Mouse (Mus musculus) midbrain, embryonic 14.5 days (tissue): ENCODE measurements around the gene Ftsj3. TPM values are rescaled to one million over a fixed set of nuclear protein-coding genes. Genes with fewer than 3 reads are reported as not detected.
"Not testable (repeated sequence)": the region's sequence is repeated elsewhere in the genome, so short reads cannot be mapped to it uniquely, and the experiment has no call there.

Experiments
- ATAC-seq: fragments of 200-750 bp; cut with Nextera tagmentation; 2 replicates; pipeline ENCODE4 v1.8.0; 2017; ENCODE audit warnings: moderate number of reproducible peaks, moderate library complexity; ENCODE audit not compliant: low FRiP score, low TSS enrichment
- DNase-seq: peaks from one replicate; pipeline ENCODE4 v3.0.0-alpha.2; 2015
- H3K27ac ChIP-seq: fragments of 300-500 bp; sonication (generic); replicated peaks from 2 replicates; pipeline ENCODE4 v1.5.1; 2014; ENCODE audit warnings: mild to moderate bottlenecking, low read depth, low read length, moderate library complexity
- H3K27me3 ChIP-seq: fragments of 300-500 bp; sonication (generic); 2 replicates; pipeline ENCODE4 v1.6.1; 2014; ENCODE audit warnings: low read length, control low read depth, mixed read lengths; ENCODE audit not compliant: control insufficient read depth, insufficient read depth
- H3K36me3 ChIP-seq: fragments of 300-500 bp; sonication (generic); 2 replicates; pipeline ENCODE4 v1.6.1; 2014; ENCODE audit warnings: low read length, control low read depth; ENCODE audit not compliant: control insufficient read depth, insufficient read depth
- H3K4me1 ChIP-seq: fragments of 300-500 bp; sonication (generic); 2 replicates; pipeline ENCODE4 v1.6.1; 2014; ENCODE audit warnings: mild to moderate bottlenecking, antibody characterized with exemption, low read length, control low read depth; ENCODE audit not compliant: control insufficient read depth, insufficient read depth
- H3K4me2 ChIP-seq: fragments of 300-500 bp; sonication (generic); 2 replicates; pipeline ENCODE4 v1.6.1; 2014; ENCODE audit warnings: mild to moderate bottlenecking, low read length, moderate library complexity
- H3K4me3 ChIP-seq: fragments of 300-500 bp; sonication (generic); replicated peaks from 2 replicates; pipeline ENCODE4 v1.5.1; 2014; ENCODE audit warnings: low read depth, low read length
- H3K9ac ChIP-seq: fragments of 300-500 bp; sonication (generic); replicated peaks from 2 replicates; pipeline ENCODE4 v1.6.1; 2014; ENCODE audit warnings: mild to moderate bottlenecking, low read length, moderate library complexity
- H3K9me3 ChIP-seq: fragments of 300-500 bp; sonication (generic); 2 replicates; pipeline ENCODE4 v1.6.1; 2016; ENCODE audit warnings: low read length, control low read depth, mixed read lengths; ENCODE audit not compliant: control insufficient read depth
- WGBS: fragments of 180-500 bp; shearing (Covaris S2); extraction: QIAGEN DNeasy Blood & Tissue Kit; methylation state at CpG from one replicate; pipeline ENCODE4 v1.1.7; 2014; 5-methylcytosine and 5-hydroxymethylcytosine counted together
- polyA plus RNA-seq: library from polyadenylated mRNA; unstranded; fragments of >200 nt; fragmentation: Nextera tagmentation; extraction: Ambion mirVana; gene quantifications from 2 replicates; pipeline ENCODE4 v1.2.1, GENCODE M21; 2014

Gene Ftsj3
- polyA plus RNA-seq, 1 experiment from 2014 or later = 30.2 TPM

DNA sequence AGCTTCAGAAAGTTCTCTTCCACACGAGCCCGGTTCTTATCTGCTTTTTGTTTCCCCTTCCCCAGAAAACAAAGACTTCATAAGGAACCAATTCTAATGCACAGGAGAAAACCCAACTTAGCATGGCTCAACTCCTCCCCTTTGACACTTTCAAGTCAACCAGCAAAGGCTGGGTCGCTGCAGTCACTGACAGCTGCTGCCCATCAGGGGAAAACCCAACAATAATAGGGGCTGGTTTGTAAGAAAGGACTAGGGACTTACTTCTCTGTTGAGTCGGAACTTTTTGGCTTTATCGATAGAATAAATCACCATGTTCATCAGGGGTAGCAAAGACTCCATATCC is 53.8 kb downstream of the Ftsj3 start, which contains the start of gene Strada:
Strada (minus strand) TSS at position 46 of the 343 bp plus-strand sequence.
- no peak within 1 kb of the TSS for H3K4me2 ChIP-seq
- no peak for ATAC-seq
- H3K4me3 ChIP-seq = no peak within 1 kb of the TSS
- no peak within 1 kb of the TSS for H3K9ac ChIP-seq
- no peaks in the 10 kb centered on the region for H3K27me3 ChIP-seq
- H3K36me3 ChIP-seq = peaks cover 84% of the 10 kb centered on the region
- no peaks in the 10 kb centered on the region for H3K4me1 ChIP-seq
- 91% methylated on average over 5 of the region's 5 CpGs for WGBS
- no peaks in the 10 kb centered on the region for H3K9me3 ChIP-seq
- no peak for DNase-seq
- no peak within 1 kb of the TSS for H3K27ac ChIP-seq

DNA sequence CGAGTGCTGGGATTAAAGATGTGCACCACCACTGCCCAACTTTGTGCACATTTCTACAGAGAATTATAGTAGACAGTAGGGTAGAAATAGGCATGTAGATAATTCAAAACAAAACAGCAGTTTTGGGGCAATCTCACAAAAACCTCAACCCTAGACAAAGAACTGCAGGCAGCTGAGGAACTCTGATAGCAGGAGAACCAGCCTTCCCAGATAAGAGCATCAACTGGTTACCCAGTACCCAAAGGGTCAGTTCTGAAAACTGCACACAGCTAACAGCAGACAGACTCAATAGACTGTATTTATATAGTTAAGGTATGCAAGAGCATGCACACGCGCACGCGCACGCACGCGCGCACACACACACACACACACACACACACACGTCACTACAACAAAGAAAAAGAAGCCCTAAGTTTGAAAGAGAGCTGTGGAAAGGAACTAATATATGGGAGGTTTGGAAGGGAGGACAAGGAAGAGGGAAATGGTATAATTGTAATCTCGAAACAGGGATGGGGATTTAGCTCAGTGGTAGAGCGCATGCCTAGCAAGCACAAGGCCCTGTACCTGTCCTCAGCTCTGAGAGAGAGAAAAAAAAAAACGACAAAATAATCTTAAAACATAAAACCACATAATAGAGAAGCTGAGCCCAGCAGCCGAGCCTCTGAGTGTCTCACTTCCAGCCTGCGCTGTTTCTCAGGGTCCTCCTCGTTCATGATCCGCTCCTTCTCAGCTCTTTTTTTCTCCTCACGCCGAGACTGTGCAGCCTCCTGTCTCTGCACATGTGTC is 54.3 kb downstream of the Ftsj3 start:
- Histone ChIP-seq H3K9me3 (no peaks in the 10 kb centered on the region), H3K4me3 (no peak overlapping the region), H3K36me3 (peaks cover 82% of the 10 kb centered on the region), H3K27me3 (no peaks in the 10 kb centered on the region), H3K27ac (no peak overlapping the region), H3K4me2 (no peak overlapping the region), H3K9ac (no peak overlapping the region), H3K4me1 (no peaks in the 10 kb centered on the region)
- 97% methylated on average over 19 of the region's 19 CpGs for WGBS
- DNase-seq (no peak), ATAC-seq (no peak)

DNA sequence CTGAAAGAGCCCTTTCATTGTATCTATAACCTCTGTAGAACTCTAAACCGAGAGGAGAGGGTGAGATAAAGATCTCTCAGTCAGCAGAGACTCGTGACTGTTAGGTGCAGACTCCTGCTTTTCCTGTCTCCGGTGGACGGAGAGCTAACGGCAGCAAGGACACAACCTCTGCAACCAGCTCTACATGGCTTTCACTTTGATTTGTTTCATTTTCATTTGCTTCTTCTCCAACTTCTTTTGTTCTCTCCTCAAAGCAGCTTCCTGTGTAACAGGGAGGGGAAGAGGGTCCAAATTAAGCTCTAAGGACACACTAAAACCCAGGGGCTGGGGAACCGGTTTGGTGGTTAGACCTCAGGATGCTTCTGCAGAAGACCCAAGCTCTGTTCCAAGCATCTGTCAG is 55.1 kb downstream of the Ftsj3 start:
- no peak for DNase-seq
- Histone ChIP-seq H3K4me2 (no peak overlapping the region), H3K36me3 (peaks cover 77% of the 10 kb centered on the region), H3K27me3 (no peaks in the 10 kb centered on the region), H3K4me3 (no peak overlapping the region), H3K27ac (no peak overlapping the region), H3K9ac (no peak overlapping the region), H3K9me3 (no peaks in the 10 kb centered on the region), H3K4me1 (no peaks in the 10 kb centered on the region)
- ATAC-seq = no peak
- 89% methylated on average over 6 of the region's 6 CpGs for WGBS

DNA sequence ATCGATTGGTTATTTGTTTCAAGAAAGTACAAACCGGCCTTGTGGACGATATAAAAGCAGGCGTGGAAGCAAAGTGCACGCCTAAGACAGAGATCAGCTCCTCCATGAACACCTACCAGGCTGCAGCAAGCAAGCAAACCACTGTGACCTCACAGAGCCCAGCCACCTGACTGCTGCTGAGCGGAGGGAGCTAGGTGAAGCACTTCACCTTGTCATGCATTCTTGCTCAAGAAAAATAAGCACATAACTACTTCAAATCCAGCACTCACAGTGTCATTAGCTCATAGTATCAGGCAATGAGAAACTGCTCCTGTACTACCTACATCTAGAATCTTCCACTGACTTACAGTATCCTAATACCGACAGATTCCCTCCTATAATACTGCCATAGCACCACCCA is 55.9 kb downstream of the Ftsj3 start:
- H3K4me1 ChIP-seq, ATAC-seq, H3K4me3 ChIP-seq, DNase-seq, H3K9ac ChIP-seq, H3K4me2 ChIP-seq, H3K27ac ChIP-seq, H3K9me3 ChIP-seq, H3K27me3 ChIP-seq: not testable (repeated sequence)
- H3K36me3 ChIP-seq = peaks cover 70% of the 10 kb centered on the region
- WGBS = 93% methylated on average over 7 of the region's 7 CpGs

Other genes with a start within 250 kb of the Ftsj3 start
- gene Kcnh6, start 248.0 kb downstream of the Ftsj3 start, polyA plus RNA-seq = 1.00 and 1.8 TPM in 2 replicates
- gene Dcaf7, start 219.2 kb downstream of the Ftsj3 start, polyA plus RNA-seq = 103 and 153 TPM in 2 replicates
- 5.6 and 6.1 TPM in 2 replicates for gene Taco1, start 190.0 kb downstream of the Ftsj3 start, polyA plus RNA-seq
- 12.4 and 15.2 TPM in 2 replicates for gene Map3k3, start 171.5 kb downstream of the Ftsj3 start, polyA plus RNA-seq
- gene Gm10840, start 95.2 kb downstream of the Ftsj3 start, polyA plus RNA-seq = not detected in 2 replicates
- gene Limd2, start 95.2 kb downstream of the Ftsj3 start, polyA plus RNA-seq = 161 and 171 TPM in 2 replicates
- 30.0 and 30.5 TPM in 2 replicates for gene Strada, start 53.9 kb downstream of the Ftsj3 start, polyA plus RNA-seq
- 48.7 and 87.5 TPM in 2 replicates for gene Ccdc47, start 39.7 kb downstream of the Ftsj3 start, polyA plus RNA-seq
- gene Ddx42, start 39.2 kb downstream of the Ftsj3 start, polyA plus RNA-seq = 56.3 and 88.3 TPM in 2 replicates
- 265 and 286 TPM in 2 replicates for gene Psmc5, start 75 bp upstream of the Ftsj3 start, polyA plus RNA-seq
- 10.0 and 14.0 TPM in 2 replicates for gene Smarcd2, start 16.9 kb upstream of the Ftsj3 start, polyA plus RNA-seq
- gene Tcam1, start 20.6 kb upstream of the Ftsj3 start, polyA plus RNA-seq = 0.09 and 0.12 TPM in 2 replicates
- gene Gh, start 45.8 kb upstream of the Ftsj3 start, polyA plus RNA-seq = not detected in 2 replicates
- gene Cd79b, start 58.7 kb upstream of the Ftsj3 start, polyA plus RNA-seq = 0.43 and 0.59 TPM in 2 replicates
- gene Scn4a, start 97.2 kb upstream of the Ftsj3 start, polyA plus RNA-seq = not detected in 2 replicates
- gene Prr29, start 109.4 kb upstream of the Ftsj3 start, polyA plus RNA-seq = not detected in 2 replicates
- 8.1 and 12.4 TPM in 2 replicates for gene Icam2, start 132.0 kb upstream of the Ftsj3 start, polyA plus RNA-seq
- 5.5 and 6.6 TPM in 2 replicates for gene Ern1, start 231.8 kb upstream of the Ftsj3 start, polyA plus RNA-seq